Mouse (Mus musculus) forebrain, embryonic 11.5 days (tissue): ENCODE measurements around the gene Tmem150c. TPM values are rescaled to one million over a fixed set of nuclear protein-coding genes. Genes with fewer than 3 reads are reported as not detected.

ENCODE experiments used
- polyA plus RNA-seq: library from polyadenylated mRNA; unstranded; fragments of >200 nt; fragmentation: Nextera tagmentation; extraction: Ambion mirVana; gene quantifications from 2 replicates; pipeline ENCODE4 v1.2.1, GENCODE M21; 2014

The Tmem150c gene
- polyA plus RNA-seq, 1 experiment from 2014 or later, result 2.4 TPM

Other genes with a start within 250 kb of the Tmem150c start
- 274 and 313 TPM in 2 replicates for gene Hnrnpd, start 180.9 kb downstream of the Tmem150c start, polyA plus RNA-seq
- 2.8 and 3.4 TPM in 2 replicates for gene 4930524J08Rik, start 180.7 kb downstream of the Tmem150c start, polyA plus RNA-seq
- gene Hnrnpdl, start 120.1 kb downstream of the Tmem150c start, polyA plus RNA-seq, result 296 and 314 TPM in 2 replicates
- 50.5 and 53.1 TPM in 2 replicates for gene Enoph1, start 119.8 kb downstream of the Tmem150c start, polyA plus RNA-seq